Mouse (Mus musculus) brain, embryonic 18.5 days (tissue): ENCODE data around the gene Slc35c1.

Experiments used
- DNase-seq: peaks from one replicate; pipeline ENCODE4 v3.0.0-alpha.2; 2012; ENCODE audit warnings: low read depth, low spot score

Gene Slc35c1

DNA sequence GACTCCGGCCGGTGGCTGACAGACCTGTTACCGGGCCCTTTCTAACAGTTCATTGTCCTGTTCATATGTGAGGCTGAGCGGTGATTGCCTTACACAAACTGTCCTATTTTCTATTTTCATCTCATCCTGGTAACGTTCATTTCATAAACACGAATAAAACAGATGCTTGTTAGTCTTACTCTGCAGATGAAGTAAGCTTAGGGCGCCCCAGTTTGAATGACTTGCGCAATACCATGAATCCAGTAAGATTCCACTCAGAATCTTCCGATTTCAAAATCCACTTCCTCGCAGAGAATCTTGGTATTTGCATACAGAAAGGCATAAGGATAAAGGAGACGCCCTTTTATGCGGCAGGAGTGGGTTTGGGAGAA, 26.0 kb downstream of the Slc35c1 start:
- no peak for DNase-seq

DNA sequence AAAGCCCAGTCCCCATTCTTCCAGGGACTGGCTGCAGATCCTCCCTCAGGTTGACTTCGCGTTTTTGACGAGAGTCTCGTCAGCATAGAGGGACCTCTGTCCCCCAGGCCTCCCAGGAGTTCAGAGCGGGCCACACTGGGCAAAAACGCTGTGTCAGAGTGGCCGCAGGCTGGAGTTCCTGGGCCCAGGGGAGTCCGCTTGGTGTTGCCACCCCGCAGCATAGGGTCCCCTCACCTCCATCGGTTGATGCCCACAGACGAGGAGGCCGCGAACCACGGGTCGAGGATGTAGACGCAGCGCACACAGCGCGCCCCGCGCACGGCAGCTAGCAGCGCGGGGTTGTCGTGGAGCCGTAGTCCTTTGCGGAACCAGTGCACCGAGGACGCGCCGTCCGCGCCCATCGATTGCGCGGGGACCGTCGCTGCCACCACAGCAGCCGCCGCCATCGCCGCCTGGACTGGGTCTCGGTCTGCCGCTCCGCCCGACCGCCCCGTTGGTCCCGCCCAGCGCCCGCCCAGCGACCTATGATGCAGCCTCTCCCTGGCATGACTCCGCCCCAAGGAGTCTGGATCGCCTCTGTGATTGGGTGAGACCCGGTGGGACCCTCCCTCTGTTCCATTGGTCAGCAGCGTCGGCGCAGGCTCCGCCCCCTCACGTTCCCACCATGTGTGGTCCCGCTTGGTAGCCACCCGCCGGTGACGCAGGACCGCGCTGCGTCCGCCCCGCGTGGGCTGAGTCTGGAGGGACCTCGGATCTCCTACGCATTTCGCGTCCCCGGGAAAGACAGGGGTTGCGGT, 26.6 kb downstream of the Slc35c1 start, which contains the start of gene Cry2:
Gene Cry2 (minus strand): TSS at position 466 of the 797 bp plus-strand sequence.
- DNase-seq, result peak; percentile 98

DNA sequence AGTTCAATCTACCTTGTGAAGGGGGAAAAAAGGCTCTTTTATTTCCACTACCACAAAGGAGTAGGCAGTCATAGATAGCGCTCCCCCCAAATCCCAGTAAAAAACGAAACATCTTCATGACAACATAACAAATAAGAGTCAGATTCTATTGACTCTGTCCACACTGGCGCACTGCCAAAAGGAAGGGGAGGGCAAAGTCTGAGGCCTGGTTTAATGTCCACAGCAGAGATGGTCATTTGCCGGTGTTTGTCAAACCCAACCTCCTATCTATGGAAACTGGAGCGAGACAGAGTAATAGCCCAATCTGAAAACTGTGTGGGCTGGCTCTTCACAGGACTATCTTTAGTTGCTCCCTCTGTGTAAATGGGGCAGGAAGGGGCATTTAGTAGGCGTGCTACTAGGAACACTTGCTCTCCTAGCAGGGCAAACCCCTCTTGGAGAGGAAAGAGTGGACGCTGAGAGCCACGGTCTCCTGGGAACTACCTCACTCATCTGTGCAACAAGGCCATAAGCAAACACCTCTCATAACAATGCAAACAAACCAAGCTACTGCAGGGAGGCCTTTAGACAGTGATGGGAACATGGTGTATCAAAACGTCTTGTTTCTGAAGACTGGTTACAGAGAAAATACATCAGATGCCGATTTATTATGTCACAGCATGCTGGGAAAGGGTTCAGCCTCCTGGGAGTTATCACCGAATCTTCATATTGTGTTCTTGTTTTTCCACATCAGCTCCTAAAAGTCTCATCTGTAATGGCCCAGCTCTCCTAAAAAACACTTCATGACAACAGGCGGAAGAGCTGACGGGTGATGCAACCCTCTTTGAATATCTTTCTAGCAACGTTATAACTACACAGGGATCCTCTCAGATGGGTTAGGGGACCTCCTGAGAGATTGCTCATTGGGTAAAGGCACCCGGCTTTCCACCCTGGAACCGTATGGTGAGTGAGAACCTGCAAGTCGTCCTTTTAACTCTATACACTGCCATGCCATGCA, 27.7 kb downstream of the Slc35c1 start:
- no peak for DNase-seq

DNA sequence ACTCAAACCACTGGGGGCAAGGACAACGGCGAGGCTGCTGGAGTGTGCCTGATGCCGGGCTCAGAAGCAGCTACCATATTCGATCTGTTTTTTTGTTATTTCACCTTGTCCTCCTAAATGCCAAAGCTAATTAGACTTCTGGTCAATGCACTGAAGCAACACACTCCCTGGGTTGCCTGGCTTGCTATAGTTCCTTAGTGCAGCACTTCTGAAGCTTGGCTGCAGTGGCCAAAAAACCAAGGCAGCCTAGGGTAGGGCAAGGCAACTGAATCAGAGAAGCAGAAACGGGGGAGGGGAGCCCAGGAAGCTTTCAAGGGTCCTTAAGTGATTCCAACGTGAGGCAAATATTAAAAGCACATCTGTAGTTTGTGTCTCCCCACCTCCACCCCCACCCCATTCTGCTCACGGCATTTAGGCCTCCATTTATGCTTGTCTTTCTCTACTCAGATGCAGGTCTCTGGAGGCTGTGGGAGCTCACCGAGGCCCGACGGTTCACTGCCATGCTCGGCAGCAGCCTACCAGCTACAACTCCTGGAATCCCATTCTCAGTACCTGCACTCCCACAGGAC, 28.6 kb downstream of the Slc35c1 start:
- DNase-seq, result no peak

DNA sequence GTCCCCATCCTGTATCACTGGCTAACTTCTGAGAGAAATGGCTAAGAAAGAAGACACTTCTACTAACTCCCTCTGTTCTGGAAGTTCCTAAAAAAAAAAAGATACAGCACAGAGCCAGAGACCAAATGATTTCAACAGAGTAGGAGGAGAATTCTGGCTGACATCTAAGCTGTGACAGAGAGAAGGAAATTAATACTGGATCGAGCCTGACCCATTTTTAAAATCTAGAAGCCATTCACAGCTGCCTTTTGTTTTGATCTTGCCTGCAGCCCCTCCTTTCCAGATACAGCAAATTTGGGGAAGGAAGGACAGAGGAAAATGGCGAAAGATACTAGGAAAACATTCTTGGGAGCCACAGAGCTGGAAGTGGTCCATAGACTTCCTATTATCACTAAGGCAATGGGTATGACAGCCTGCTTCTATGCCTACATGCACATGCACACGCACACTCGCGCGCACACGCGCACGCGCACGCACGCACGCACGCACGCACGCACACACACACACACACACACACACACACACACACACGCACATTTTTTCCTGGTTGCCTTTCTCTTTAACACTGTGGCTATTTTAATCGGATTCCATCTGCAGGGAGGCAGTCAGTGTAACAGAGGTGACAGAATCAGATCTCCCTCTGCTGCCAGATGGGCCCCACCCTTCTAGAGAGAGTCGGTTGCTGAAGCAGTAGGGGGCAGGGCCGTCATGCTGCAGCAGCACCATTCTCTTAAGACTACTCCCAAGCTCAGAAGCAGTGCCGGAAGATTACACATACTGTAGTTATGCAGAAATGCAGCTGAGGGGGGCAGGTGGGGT, 29.4 kb downstream of the Slc35c1 start:
- DNase-seq, result no peak

DNA sequence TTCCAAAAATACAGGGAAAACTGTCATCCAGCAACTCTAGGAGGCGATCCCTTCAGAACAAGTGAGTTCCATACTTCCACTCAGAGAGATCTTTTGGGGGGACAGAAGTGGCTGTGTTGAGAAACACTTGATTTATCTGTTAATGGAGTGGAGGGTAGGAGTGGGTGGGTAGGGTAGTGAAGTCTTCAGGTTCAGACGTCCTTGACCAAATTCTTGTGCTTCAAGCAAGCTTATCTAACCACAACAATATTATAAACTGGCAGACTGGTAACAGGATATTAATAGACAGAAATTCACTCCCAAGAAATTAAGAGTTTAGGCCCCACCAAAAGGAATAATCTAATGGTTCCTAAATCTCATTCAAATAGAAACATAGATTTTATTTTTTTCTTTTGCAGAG, 30.2 kb downstream of the Slc35c1 start:
- DNase-seq, result no peak

DNA sequence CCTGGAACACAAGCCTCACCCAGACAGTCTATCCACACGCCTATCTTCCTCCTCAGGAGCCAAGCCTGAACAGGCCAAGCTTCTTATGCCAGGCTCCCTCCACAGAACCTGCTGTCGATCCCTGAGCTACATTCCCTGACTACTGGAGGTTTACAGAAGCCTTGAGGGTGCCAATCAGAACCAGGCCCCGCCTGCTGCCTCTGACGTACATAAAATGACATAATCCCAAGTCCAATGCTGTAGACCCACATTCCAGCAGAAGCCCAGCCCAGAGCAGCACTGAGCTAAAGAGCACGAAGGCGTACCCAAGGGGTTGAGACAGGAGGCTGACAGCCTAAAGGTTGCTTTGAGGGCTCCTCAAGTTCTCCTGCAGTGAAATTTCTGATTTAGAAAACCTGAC, 32.5 kb downstream of the Slc35c1 start:
- DNase-seq, result no peak

DNA sequence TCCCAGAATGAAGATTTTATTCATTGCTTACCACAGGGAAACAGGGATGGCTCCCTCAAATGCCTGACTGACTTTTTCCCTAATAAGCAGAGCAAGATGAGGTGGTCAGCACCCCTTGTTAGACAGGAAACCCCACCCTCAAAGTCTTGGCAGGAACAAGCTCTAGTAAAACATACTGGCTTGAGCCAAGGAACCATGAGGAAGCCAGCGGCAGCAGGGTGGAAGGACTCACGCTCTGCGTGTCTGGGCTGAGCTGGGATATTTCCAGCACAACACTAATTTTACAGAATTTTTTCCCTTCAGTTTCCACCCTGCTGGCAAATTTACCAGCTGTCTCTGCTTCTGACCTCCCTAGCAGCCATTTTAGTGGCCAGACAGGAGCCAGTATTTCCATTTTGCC, 33.9 kb downstream of the Slc35c1 start:
- no peak for DNase-seq

DNA sequence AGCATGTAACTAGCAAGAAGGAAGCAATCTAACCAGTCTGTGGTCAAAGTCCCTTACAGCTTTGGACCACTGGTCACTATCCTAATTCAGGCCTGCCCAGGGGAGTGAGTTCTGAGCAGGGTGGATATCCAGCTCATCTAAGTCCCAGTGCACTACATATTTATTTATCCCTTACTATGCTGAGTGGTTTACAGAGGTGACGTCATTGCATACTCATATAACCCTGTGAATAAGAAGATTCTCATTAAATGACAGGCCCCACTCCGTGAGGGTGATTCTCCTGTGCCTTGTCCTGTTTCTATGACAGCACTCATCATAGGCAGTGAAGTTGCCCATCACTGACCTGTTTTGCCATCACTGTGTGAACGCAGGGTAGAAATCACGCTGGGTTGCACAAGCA, 35.0 kb downstream of the Slc35c1 start:
- DNase-seq, result no peak

DNA sequence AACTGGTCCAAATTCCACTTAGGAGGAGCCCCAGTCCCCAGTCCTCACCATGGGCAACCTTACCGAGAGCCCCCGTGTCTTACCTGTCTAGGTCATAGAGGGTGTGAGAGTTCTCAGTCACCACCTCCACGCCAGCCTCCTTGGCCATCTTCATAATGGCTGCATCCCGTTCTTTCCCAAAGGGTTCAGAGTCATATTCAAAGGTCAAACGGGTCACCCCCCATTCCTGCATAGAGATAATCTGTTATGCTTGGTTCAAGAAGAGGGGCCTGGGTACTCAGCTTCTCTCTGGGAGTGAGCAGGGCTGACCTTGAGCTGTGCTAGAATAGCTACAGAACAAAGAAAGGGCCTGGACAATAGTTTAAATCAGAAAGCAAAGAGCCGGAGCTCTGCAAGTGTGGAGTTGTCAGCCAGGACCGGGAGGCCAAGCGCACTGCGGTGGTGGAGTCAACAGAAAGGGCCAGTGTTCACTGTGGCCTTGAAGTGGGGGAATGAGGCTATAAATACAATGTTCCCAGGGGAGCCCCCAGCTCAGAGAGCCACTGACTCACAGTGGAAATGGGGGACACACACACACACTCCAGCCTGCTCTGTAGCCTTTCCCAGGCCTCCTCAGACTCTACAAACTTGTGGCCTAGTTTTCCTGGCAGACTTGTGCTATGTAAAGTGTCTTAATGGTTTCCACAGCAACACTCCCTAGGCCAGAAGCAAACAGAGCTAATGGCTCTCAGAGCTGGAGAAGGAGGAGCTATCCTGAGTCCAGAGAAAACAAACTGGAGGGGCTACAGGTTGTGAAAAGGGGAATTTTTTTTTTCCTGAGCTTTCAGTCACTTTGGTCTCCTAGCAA, 35.7 kb downstream of the Slc35c1 start:
- DNase-seq, result no peak

DNA sequence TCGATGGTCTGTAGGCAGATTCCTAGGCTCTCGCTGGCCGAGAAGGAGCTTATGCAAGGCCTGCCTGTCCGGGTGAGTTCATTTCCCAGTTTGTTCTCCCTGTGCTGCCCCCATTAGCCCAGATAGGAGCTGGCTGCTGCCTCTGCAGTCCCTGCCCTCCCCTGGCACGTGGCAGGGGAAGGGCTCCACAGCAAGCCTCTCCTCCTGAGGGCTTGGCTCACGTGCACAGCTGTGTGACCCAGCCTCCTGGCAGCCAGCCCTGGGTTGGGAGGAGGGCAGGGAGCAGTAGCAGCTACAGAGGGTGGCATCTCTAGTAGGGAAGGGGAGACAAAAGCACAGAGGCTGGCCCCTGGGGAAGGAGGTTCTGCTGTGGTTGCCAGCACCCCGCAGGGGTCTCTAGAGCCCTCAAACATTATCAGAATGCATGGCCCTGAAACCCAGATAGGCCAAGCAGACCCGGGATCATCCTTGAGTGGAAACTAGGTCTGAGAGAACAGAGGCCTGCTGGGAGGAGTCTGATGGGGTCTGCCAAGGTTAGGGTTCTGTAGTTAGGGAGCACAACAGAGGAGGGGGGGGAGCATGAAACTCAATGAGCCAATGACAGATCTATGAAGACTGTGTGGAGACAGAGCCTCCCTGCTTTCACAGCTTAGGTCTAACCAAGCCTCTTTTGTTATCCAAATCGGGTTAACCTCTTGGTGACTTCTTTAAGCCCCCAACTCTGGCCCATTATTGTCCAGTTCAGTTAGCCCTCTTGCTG, 36.5 kb downstream of the Slc35c1 start:
- no peak for DNase-seq

DNA sequence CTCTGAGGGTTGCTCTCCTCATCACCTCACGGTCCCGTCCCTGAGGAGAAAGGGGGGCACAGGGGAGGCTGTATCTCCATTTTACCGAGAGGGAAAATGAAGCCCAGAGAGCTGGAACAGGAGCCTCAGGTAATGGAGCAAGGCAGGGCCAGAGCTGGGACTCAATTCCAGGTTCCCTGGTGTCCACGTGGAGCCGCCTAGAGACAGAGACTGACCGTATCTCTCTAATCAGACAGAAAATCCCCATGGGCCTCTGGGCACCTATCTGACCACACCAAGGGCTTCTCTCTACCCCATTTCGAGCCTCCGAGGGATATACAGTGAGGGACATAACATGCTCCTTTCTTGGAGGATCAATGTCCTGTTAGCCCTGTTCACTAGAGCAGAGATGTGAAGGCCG, 37.2 kb downstream of the Slc35c1 start:
- DNase-seq, result no peak

DNA sequence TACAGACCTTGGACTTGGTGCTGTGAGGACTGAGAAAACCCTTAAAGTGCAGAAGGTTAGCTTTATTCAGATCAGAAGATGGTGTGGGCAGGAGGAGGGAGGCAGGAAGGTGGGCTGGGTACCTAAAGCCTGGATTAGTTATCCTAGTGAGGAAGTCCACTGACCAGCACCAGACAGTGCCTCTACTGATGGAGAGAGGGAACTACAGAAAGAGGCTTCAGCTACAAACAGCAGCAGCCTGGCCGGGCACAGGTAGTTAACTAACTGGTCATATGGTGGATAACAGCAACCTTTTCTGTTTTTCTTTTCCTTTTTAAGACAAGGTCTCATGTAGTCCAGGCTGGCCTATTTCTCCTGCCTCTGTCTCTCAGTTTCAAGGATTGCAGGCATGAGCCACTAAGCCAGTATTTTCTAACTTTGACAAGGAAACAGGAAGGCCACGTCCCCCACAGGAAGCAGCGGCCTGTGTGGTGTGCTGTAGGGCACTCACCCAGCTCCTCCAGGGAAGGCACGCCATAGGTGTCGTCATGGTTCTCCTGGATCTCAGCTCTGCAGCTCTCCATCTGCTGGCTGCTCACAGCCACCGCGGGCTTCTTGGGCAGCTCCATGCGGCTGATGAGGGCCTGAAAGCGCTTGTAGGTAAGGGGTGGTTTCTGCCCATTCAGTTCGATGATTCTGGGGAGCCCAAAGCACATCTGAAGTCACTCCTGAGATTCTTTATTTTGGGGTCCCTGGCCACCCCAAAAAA, 37.8 kb downstream of the Slc35c1 start:
- no peak for DNase-seq

DNA sequence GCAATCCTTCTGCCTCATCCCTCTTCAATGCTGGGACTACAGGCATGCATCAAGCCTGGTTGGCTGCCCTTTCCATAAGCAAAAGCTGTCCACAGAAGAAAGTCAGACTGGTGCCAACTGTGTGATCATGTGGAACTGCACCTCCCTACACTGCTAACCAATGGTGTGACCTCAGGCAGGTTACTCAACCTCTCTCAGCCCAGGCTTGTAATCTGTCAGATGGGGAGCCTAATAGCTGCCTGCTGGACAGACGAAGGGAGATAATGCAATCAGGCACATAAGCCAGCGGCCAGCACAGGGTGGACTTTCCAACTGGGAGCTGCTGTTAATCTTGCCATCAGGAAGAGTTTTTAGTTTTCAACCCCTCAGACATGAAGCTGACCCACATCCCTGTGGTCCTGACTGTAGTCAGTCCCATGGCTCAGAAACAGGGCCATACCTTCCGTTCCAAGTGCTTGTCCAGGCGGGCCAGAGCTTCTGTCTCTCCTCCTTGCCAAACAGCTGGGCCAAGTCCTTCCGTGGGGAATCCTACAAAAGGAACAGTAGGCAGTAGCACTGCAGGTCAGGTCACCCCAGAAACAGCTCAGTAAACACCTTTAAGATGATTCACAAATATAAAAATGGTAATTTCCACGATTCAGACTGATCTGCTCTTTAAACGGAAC, 38.5 kb downstream of the Slc35c1 start:
- no peak for DNase-seq

DNA sequence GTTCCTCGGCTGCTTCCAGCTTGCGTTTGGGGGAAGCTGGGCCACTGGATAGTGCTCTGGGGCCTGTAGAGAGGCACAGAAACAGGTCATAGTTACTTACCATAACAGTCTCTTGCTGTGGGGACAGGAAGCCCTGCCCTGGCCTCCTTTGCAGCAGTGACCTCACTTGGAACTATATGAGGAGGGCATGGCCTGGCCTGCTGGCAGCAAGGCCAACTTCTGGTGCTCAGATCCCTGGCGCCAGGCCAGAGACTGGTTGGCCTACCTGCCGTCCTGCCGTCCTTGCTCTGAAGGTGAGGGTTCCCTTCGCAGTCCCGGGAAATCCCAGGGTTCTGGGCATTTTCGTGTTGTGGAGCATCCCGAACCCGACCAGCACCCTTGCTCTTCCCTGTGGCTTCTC, 48.6 kb downstream of the Slc35c1 start:
- no peak for DNase-seq

DNA sequence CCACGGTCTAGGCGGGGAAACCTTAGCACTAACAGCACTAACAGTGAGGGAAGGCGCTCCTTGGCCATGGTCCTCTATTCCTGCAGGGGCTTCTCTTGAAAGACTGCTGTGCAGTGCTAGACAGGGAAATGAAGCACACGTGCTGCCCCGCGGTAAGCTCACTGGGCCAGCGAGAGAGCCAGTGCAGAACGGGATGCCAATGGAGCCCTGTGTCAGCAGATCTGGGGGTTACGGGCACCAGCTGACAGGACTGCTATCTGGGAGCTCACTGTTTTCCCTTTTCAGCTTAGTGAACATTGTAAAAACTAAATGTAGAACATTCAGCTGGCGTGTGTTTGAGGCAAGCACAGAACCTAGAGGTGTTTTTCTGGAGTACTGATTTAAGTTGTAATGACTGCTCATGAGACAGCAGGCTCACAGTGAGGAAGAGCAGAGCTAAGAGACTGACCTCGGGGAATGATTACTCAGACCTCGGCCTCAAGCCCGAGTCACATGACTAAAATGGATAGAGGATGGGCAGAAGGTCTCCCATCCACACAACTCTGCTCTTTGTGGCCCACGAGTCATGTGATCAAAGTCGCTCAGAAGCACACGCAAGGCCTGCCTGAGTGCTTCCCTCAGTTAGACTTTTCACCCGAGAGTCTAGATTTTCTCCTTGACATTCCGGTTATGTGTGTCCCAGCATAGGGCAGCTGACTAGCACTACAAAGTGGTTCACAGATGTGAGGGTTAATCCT, 51.9 kb downstream of the Slc35c1 start:
- no peak for DNase-seq

DNA sequence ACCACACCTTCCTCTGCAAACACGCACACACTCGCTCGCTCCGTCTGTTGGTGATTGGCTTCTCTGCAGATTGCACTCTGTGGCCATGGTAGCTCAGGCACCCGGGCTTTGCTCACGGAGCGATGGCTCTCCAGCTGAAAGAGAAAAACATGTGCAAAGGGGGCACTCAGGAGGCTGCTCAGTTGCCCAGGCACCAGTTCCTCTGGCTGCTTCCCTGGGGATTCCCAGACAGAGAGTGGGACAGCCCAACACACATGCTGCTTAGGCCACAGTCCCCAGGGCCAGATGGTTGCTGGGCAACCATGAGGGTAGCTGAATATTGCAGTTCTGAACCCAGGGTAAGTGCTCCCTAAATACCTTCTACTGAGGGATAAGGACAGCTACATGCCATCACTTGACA, 54.7 kb downstream of the Slc35c1 start:
- DNase-seq, result no peak

DNA sequence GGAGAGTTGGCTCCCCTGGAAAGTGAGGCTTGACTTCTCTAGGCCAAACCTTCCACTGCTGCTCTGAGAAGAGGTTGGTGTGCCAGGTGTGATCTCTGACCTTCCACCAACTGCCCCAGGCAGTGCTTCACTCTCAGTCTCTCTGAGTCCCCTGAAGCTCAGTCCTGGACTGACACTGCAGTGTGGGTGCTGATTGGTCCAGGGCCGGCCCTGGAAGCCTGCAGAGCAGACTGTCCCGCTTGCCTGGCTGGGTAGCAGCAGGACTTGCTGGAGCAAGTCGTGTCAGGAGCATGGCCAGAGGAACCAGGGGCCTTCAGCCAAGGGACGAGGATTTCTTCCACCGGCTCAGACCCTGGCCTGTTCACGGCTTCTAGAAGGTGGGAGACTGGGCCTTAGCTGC, 55.6 kb downstream of the Slc35c1 start:
- no peak for DNase-seq
